Mouse (Mus musculus) testis, adult 2 months (tissue): Measurements from ENCODE around the gene BC055324.

Source experiments
- CTCF ChIP-seq: fragments of 200-500 bp; IDR thresholded peaks from 2 replicates; pipeline ENCODE4 v1.5.1; 2012; ENCODE audit warnings: low read depth, mild to moderate bottlenecking, inconsistent platforms, low read length, moderate library complexity; ENCODE audit not compliant: control insufficient read depth, insufficient read depth, insufficient replicate concordance
- POLR2A ChIP-seq: fragments of 200-500 bp; IDR thresholded peaks from 2 replicates; pipeline ENCODE4 v1.6.1; 2012; ENCODE audit warnings: low read depth, mild to moderate bottlenecking, inconsistent platforms, low read length, moderate library complexity; ENCODE audit not compliant: control insufficient read depth

- TF ChIP-seq POLR2A (no peak), CTCF (no peak)
Measured at GRCm38 (mm10) chr1:163953396-163953795, 41.2 kb downstream of the BC055324 start.
